Mouse (Mus musculus) WW6 (cell line): ENCODE results near the gene Vasp.
"Not testable (repeated sequence)": the region's sequence is repeated elsewhere in the genome, so short reads cannot be mapped to it uniquely, and the experiment has no call there.

ENCODE experiments used
- DNase-seq: peaks from one replicate; pipeline ENCODE4 v3.0.0-alpha.2; 2013; ENCODE audit warnings: low read depth, low spot score

The Vasp gene

DNA sequence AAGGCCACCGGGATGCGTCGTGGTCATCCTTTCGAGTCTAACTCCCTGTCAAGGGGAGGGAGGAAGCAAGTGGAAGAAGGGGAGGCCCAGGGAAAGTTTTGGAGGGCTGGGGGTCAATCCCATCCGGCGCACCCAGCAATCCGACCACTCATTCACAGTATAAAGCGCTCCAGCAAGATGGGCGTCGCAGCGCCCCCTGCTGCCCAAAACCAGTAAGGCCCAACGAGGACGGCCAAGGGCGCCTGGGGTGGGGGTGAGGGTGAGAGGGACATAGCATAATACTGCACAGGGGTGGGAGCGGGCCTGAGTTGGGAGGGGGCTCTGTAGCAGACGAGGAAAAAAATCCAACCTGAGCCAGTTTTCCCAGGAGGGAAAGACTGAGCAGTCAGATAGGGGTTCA is 32.2 kb upstream of the Vasp start:
- DNase-seq, result no peak

GRCm38 (mm10) chr7:19303046-19303305 is 31.4 kb upstream of the Vasp start:
- no peak for DNase-seq

- no peak for DNase-seq
Observed at GRCm38 (mm10) chr7:19302264-19303045, 30.8 kb upstream of the Vasp start.

DNA sequence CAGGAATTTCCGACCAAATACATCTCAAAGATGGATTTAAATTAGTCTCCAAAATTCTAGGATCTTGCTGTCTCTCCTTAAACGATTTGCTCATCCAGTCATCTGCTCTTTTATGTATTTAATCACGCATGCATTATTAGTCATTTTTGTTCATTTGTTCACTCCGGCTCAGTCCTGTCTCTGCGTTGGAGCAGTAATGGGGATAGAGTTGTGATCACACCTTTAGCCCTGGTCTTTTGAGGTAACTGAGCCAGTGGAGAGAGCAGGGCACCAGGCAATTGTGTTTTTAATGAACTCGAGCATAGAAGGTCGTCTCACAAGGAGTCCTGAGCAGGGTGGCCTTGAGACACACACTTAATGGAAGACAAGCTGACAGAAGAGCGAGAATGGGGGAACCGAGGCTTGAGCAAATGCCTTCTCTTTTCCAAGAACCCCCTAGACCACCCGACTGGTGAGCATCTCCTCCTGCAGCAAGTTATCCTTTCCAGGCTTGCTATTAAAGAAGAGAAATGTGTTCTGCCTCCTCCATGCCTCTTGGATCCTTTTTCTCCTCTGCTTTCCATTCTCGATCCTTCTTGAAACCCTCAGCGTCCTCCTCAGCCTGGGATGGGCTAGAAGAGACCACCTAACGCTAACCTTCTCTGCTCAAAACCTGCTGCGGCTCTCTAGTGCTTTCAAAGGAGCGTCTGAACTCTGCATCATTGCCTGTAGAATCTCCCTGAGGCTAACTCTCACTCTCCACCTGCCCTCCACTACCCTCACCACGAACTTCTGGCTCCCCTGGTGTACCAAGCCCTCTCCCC is 30.0 kb upstream of the Vasp start:
- DNase-seq, result no peak

- no peak for DNase-seq
Observed at GRCm38 (mm10) chr7:19300501-19301421, 29.1 kb upstream of the Vasp start.

- DNase-seq, result no peak
Observed at GRCm38 (mm10) chr7:19299194-19299593, 27.6 kb upstream of the Vasp start.

GRCm38 (mm10) chr7:19297794-19298193 is 26.2 kb upstream of the Vasp start:
- no peak for DNase-seq

- no peak for DNase-seq
Observed at GRCm38 (mm10) chr7:19297034-19297433, 25.4 kb upstream of the Vasp start.

- DNase-seq, result no peak
Observed at GRCm38 (mm10) chr7:19295503-19296185, 24.0 kb upstream of the Vasp start.

DNA sequence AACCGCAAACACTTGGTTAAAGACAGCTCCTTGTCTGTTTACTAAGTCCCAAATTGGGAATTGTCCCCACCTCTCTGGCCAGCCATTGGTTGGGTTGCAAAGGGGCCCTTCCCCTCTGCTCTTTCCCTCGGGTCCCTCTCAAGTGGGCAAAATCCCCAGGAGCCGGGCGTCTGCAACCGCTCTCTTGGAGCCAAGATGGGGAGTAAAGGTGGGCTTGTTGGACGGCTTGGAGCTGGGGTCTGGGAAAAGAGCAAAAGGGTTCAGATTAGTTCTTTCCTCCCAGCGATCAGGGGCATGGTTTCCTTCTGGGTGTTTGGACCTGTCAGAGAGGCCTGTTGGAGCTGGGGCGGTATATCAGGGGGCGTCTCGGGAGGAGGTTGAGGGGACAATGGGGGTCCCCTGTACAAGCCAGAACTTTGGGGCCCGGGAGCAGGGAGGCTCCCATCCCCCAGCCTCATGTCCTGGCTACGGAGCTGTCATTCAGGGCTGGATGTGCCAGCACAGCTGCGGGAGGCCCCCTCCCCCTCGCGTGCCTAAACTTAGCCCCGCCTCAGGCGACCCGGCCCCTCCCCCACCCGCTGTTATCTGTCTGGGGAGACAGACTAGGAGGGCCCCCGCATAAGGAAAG is 19.5 kb upstream of the Vasp start:
- DNase-seq, result no peak

GRCm38 (mm10) chr7:19284763-19285162 is 13.1 kb upstream of the Vasp start:
- no peak for DNase-seq

GRCm38 (mm10) chr7:19283406-19283804 is 11.8 kb upstream of the Vasp start:
- DNase-seq, result no peak

DNA sequence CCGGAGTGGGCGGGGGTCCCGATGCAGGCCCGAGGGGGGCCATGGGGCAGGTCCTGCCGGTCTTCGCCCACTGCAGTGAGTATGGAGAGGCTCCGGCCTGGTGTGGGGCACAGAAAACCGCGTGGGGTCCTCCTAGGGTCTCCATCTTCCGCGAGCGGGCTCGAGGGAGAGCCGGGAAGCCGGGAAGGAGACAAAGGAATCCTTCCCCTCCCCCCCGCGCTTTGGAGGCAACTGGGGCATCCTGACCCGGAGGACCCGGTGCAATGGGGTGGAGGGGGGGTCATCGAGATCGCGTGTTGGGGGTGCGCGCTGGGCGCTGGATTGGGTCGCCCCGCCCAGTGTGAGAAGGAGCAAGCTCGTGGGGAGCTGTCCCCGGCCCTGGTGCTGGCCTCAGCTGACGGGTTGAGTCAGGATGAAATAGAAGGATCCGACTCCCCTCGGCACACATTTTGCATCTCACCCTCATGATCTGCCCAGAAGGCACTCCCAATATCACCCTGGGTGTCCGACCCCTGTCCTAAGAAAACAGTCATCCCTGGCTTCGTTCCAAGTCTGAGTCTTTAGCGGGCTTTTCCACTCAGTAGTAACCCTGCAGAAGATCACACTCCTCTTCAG is 11.3 kb upstream of the Vasp start:
- no peak for DNase-seq

- peak; percentile 83 for DNase-seq
Observed at GRCm38 (mm10) chr7:19282385-19282784, 10.8 kb upstream of the Vasp start, which contains the start of gene Rtn2. Gene Rtn2, plus strand, starts transcription at chr7:19282624.

- not testable (repeated sequence) for DNase-seq
Observed at GRCm38 (mm10) chr7:19281680-19282304, 10.2 kb upstream of the Vasp start.

GRCm38 (mm10) chr7:19279581-19280114 is 8.0 kb upstream of the Vasp start, which contains the start of gene Ppm1n:
Gene Ppm1n, minus strand, starts transcription at chr7:19280064.
- DNase-seq, result no peak

DNA sequence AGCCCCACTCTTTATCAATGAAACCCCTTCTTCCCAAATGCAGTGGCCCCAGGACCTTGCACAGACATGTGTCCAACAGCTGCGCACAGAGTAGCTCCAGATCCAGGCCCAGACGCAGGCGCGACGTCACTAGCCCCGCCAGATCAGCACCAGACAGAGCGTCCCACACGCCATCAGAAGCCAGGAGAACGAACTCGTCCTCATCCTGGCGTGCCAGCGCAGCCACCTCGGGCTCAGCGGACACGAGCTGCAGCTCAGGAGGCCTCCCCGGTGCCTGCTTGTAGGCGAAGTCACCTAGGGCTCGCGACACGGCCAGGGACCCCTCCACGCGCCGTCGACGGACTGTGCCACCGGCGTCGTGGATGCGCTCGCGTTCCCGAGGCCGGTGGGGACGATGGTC is 7.4 kb upstream of the Vasp start:
- no peak for DNase-seq

DNA sequence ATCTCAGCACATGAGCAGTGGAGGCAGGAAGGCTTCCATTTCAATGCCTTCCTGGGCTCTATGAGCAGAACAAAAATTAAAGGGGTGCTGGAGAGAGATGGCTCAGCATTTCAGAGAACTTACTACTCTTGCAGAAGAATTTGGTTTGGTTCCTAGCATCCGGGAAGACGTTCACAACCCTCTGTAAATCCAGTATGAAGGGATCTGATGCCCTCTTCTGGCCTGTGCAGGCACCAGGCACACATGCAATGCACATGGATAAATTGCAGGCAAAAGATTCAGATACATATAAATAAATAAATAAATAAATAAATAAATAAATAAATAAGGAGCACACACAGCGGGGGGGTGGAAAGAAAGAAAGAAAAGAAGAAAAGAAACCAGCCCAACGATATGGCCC is 4.6 kb upstream of the Vasp start:
- DNase-seq, result no peak

DNA sequence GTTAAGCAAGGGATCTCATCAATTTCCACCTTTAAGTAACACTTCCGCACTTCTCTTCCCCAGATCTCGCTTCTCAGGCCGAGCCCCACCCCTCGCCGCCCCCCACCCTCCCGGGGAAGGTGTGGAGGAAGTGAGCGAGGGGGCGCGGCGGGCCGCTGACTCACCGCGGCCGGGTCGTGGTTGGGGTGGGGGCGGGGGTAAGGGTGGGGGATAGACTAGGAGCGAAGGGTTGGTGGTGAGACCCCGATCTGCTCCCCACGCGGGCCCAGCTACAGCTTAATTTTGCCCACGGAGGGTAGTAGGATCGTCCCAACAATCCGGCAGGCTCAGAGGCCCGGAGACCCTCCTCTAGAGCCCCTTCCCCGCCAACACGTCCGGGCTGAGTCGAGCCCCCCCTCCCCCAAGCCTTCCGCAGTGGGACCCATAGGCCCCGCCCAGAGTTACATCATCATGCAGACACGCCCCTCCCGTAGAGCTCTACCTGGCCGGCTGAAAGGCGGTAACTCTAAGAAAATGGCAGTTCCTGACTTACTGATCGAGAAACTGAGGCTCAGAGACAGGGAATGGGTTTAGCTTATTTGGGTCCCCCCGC is 652 bp upstream of the Vasp start:
- DNase-seq, result no peak
